Mouse (Mus musculus) C2C12 (cell line): ENCODE results near the gene Elavl2. TPM values are rescaled to one million over a fixed set of nuclear protein-coding genes. Genes with fewer than 3 reads are reported as not detected.

Source experiments
- H3K27me3 ChIP-seq: one replicate; pipeline ENCODE4 v1.6.1; 2011; ENCODE audit not compliant: control insufficient read depth, insufficient read depth, insufficient read length
- H3K36me3 ChIP-seq: one replicate; pipeline ENCODE4 v1.6.1; 2011; ENCODE audit not compliant: control insufficient read depth, insufficient read depth
- H3K4me3 ChIP-seq: one replicate; pipeline ENCODE4 v1.5.1; 2011; ENCODE audit warnings: mild to moderate bottlenecking, control low read depth; ENCODE audit not compliant: poor library complexity, insufficient read depth, severe bottlenecking
- H3K79me2 ChIP-seq: one replicate; pipeline ENCODE4 v1.6.1; 2011; ENCODE audit not compliant: control insufficient read depth, insufficient read depth
- H3K79me3 ChIP-seq: one replicate; pipeline ENCODE4 v1.6.1; 2011; ENCODE audit warnings: low read depth, control low read depth
- H3ac ChIP-seq: one replicate; pipeline ENCODE3; 2011; ENCODE audit warnings: low read depth; ENCODE audit not compliant: control insufficient read depth, insufficient read length
- CEBPB ChIP-seq: IDR thresholded peaks from one replicate; pipeline ENCODE4 v1.6.1; 2011; ENCODE audit warnings: low read depth, mild to moderate bottlenecking, control low read depth, moderate library complexity
- CTCF ChIP-seq: IDR thresholded peaks from one replicate; pipeline ENCODE4 v1.5.1; 2011; ENCODE audit not compliant: control insufficient read depth, insufficient read depth, insufficient read length
- FOSL1 ChIP-seq: IDR thresholded peaks from one replicate; pipeline ENCODE4 v1.8.0; 2011; ENCODE audit warnings: mild to moderate bottlenecking, low read length; ENCODE audit not compliant: poor library complexity, insufficient read depth, severe bottlenecking
- MAX ChIP-seq: IDR thresholded peaks from one replicate; pipeline ENCODE4 v1.6.1; 2011; ENCODE audit warnings: mild to moderate bottlenecking, control low read depth
- MYOD1 ChIP-seq: IDR thresholded peaks from one replicate; pipeline ENCODE4 v1.6.1; 2011; ENCODE audit warnings: low read depth; ENCODE audit not compliant: control insufficient read depth, insufficient read length
- MYOG ChIP-seq: IDR thresholded peaks from one replicate; pipeline ENCODE4 v1.6.1; 2011; ENCODE audit not compliant: control insufficient read depth, insufficient read length; ENCODE audit errors: extremely low read depth
- USF1 ChIP-seq: IDR thresholded peaks from one replicate; pipeline ENCODE4 v1.6.1; 2011; ENCODE audit warnings: low read depth, mild to moderate bottlenecking, control low read depth, moderate library complexity
- polyA plus RNA-seq: library from polyadenylated mRNA; unstranded; fragments of >200 nt; fragmentation: generic; extraction: Trizol; gene quantifications from one replicate; pipeline ENCODE4 v1.2.1, GENCODE M21; 2012; ENCODE audit warnings: missing spikeins

Elavl2 gene
- polyA plus RNA-seq, 1 experiment = 0.20 TPM

- no peak for TF ChIP-seq CEBPB
- TF ChIP-seq FOSL1 = no peak
- Histone ChIP-seq H3ac (no peak overlapping the region), H3K79me3 (no peaks in the 10 kb centered on the region), H3K4me3 (no peak overlapping the region), H3K79me2 (no peaks in the 10 kb centered on the region), H3K36me3 (no peaks in the 10 kb centered on the region), H3K27me3 (no peaks in the 10 kb centered on the region)
Observed at GRCm38 (mm10) chr4:91375372-91375687, 25.3 kb downstream of the Elavl2 start.

GRCm38 (mm10) chr4:91374571-91375371, 25.8 kb downstream of the Elavl2 start:
- no peaks in the 10 kb centered on the region for H3K79me3 ChIP-seq

GRCm38 (mm10) chr4:91372844-91373243, 27.7 kb downstream of the Elavl2 start:
- H3K36me3 ChIP-seq = no peaks in the 10 kb centered on the region
- no peak for TF ChIP-seq USF1
- no peak for TF ChIP-seq MAX
- TF ChIP-seq MYOG = no peak
- no peak for TF ChIP-seq CTCF
- TF ChIP-seq CEBPB = no peak
- no peak for TF ChIP-seq MYOD1
- TF ChIP-seq FOSL1 = no peak
- H3K4me3 ChIP-seq = no peak overlapping the region
- no peaks in the 10 kb centered on the region for H3K79me3 ChIP-seq
- H3K79me2 ChIP-seq = no peaks in the 10 kb centered on the region
- no peak overlapping the region for H3ac ChIP-seq
- no peaks in the 10 kb centered on the region for H3K27me3 ChIP-seq

More at GRCm38 (mm10) chr4:91374571-91375371, 25.8 kb downstream of the Elavl2 start:
- no peak for TF ChIP-seq USF1
- Histone ChIP-seq H3K27me3 (no peaks in the 10 kb centered on the region), H3K36me3 (no peaks in the 10 kb centered on the region), H3K79me2 (no peaks in the 10 kb centered on the region), H3ac (no peak overlapping the region), H3K4me3 (no peak overlapping the region)

- Histone ChIP-seq H3K4me3 (no peak overlapping the region), H3K27me3 (no peaks in the 10 kb centered on the region), H3ac (no peak overlapping the region), H3K79me3 (no peaks in the 10 kb centered on the region), H3K79me2 (no peaks in the 10 kb centered on the region), H3K36me3 (no peaks in the 10 kb centered on the region)
- TF ChIP-seq CTCF = no peak
- TF ChIP-seq CEBPB = no peak
- no peak for TF ChIP-seq MYOD1
Observed at GRCm38 (mm10) chr4:91371819-91372215, 28.8 kb downstream of the Elavl2 start.

- Histone ChIP-seq H3K79me2 (no peaks in the 10 kb centered on the region), H3K36me3 (no peaks in the 10 kb centered on the region), H3K79me3 (no peaks in the 10 kb centered on the region), H3K4me3 (no peak overlapping the region), H3K27me3 (no peaks in the 10 kb centered on the region), H3ac (no peak overlapping the region)
- TF ChIP-seq MYOD1 (no peak), FOSL1 (no peak), MYOG (no peak), USF1 (no peak), CEBPB (no peak), MAX (no peak), CTCF (no peak)
Observed at GRCm38 (mm10) chr4:91371131-91371818, 29.3 kb downstream of the Elavl2 start.

- H3K79me3 ChIP-seq = no peaks in the 10 kb centered on the region
- H3ac ChIP-seq = no peak overlapping the region
- no peaks in the 10 kb centered on the region for H3K27me3 ChIP-seq
- no peak for TF ChIP-seq MYOG
- no peak overlapping the region for H3K4me3 ChIP-seq
- H3K36me3 ChIP-seq = no peaks in the 10 kb centered on the region
- no peaks in the 10 kb centered on the region for H3K79me2 ChIP-seq
Observed at GRCm38 (mm10) chr4:91365276-91365675, 35.3 kb downstream of the Elavl2 start.
